Mouse (Mus musculus) ES-Bruce4 (cell line): ENCODE results near the gene Klf16.

ENCODE experiments used
- EP300 ChIP-seq: IDR thresholded peaks from 2 replicates; pipeline ENCODE4 v1.6.1; 2011; ENCODE audit warnings: low read depth, low read length; ENCODE audit not compliant: insufficient read depth
- POLR2A ChIP-seq: IDR thresholded peaks from one replicate; pipeline ENCODE4 v1.8.1; 2011; ENCODE audit warnings: low read length; ENCODE audit not compliant: insufficient read depth

GRCm38 (mm10) chr10:80539493-80539892 lies 37.6 kb downstream of the Klf16 start:
- TF ChIP-seq EP300 (no peak), POLR2A (no peak)
